Mouse (Mus musculus) 3134 (cell line): ENCODE results near the gene Gm21882.
"Not testable (repeated sequence)": the region's sequence is repeated elsewhere in the genome, so short reads cannot be mapped to it uniquely, and the experiment has no call there.

Experiments
- DNase-seq: peaks from one replicate; pipeline ENCODE4 v3.0.0-alpha.2; 2011; ENCODE audit warnings: low spot score; ENCODE audit not compliant: insufficient read length; ENCODE audit errors: extremely low read depth

Gene Gm21882

DNA sequence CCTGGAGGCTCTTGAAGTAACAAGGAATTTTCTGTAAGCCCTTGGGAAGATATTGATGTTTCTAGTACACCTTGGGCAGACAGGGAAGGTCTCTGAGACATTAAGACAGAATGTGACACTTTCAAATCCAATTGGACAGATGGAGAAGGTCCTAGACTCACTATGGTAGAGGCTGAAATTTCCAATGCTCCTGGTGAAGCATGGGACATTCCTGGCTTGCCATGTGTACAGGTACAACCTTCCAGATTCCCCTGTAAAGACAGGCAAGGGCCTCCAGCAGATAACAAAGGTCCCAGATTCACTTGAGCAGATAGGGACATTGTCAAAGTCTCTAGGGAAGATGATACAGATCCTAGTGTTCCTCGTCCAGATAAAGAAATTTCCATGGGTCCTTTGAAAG, at the start of gene Gm21882:
Gm21882 (minus strand) TSS at position 101 of the 400 bp plus-strand sequence.
- not testable (repeated sequence) for DNase-seq
